Mouse (Mus musculus): ENCODE results near the gene Insl5.

- TF ChIP-seq POLR2A (IDR thresholded peaks at IDR 0.05; ENCODE audit: insufficient read depth, low read length) (no peak), CTCF (IDR thresholded peaks at IDR 0.05; ENCODE audit: low read depth, low read length) (no peak), EP300 (IDR thresholded peaks at IDR 0.05; ENCODE audit: insufficient read depth, low read depth, low read length) (no peak)
These were observed 55.5 kb downstream of the Insl5 start for GRCm38 (mm10) chr4:102971159-102971558.

Data from ES-Bruce4 (cell line).